Mouse (Mus musculus) liver, embryonic 16.5 days (tissue): ENCODE measurements around the gene Jchain. TPM values are rescaled to one million over a fixed set of nuclear protein-coding genes. Genes with fewer than 3 reads are reported as not detected.
A peak's percentile ranks its signal among the peaks of the same experiment; 100 is the strongest.

Experiments
- ATAC-seq: fragments of 200-750 bp; cut with Nextera tagmentation; 2 replicates; pipeline ENCODE4 v1.8.0; 2017; ENCODE audit warnings: low read depth, mild to moderate bottlenecking, moderate number of reproducible peaks, moderate library complexity
- H3K27ac ChIP-seq: fragments of 300-500 bp; sonication (generic); 2 replicates; pipeline ENCODE4 v1.5.1; 2014; ENCODE audit warnings: mild to moderate bottlenecking, low read length
- H3K27me3 ChIP-seq: fragments of 300-500 bp; sonication (generic); 2 replicates; pipeline ENCODE4 v1.6.1; 2014; ENCODE audit warnings: low read depth, low read length, mixed read lengths; ENCODE audit not compliant: control insufficient read depth, insufficient read depth
- H3K36me3 ChIP-seq: fragments of 300-500 bp; sonication (generic); 2 replicates; pipeline ENCODE4 v1.6.1; 2014; ENCODE audit warnings: mild to moderate bottlenecking; ENCODE audit not compliant: control insufficient read depth, insufficient read depth
- H3K4me1 ChIP-seq: fragments of 300-500 bp; sonication (generic); 2 replicates; pipeline ENCODE4 v1.6.1; 2014; ENCODE audit warnings: low read depth, low read length, mixed read lengths; ENCODE audit not compliant: control insufficient read depth
- H3K4me2 ChIP-seq: fragments of 300-500 bp; sonication (generic); 2 replicates; pipeline ENCODE4 v1.6.1; 2014; ENCODE audit warnings: low read depth, low read length, mixed read lengths
- H3K4me3 ChIP-seq: fragments of 300-500 bp; sonication (generic); 2 replicates; pipeline ENCODE4 v1.5.1; 2014; ENCODE audit warnings: low read depth, mild to moderate bottlenecking, low read length
- H3K9ac ChIP-seq: fragments of 300-500 bp; sonication (generic); 2 replicates; pipeline ENCODE4 v1.6.1; 2014; ENCODE audit warnings: low read depth, low read length
- H3K9me3 ChIP-seq: fragments of 300-500 bp; sonication (generic); replicated peaks from 2 replicates; pipeline ENCODE4 v1.6.1; 2016; ENCODE audit warnings: low read length; ENCODE audit not compliant: control insufficient read depth
- WGBS: fragments of 180-500 bp; shearing (Covaris S2); extraction: QIAGEN DNeasy Blood & Tissue Kit; methylation state at CpG from one replicate; pipeline ENCODE4 v1.1.7; 2014; ENCODE audit not compliant: insufficient replicate concordance; 5-methylcytosine and 5-hydroxymethylcytosine counted together
- polyA plus RNA-seq: library from polyadenylated mRNA; unstranded; fragments of >200 nt; fragmentation: Nextera tagmentation; extraction: Ambion mirVana; gene quantifications from 2 replicates; pipeline ENCODE4 v1.2.1, GENCODE M21; 2015

Gene Jchain
- polyA plus RNA-seq, result 0.06 and 0.08 TPM in 2 replicates

DNA sequence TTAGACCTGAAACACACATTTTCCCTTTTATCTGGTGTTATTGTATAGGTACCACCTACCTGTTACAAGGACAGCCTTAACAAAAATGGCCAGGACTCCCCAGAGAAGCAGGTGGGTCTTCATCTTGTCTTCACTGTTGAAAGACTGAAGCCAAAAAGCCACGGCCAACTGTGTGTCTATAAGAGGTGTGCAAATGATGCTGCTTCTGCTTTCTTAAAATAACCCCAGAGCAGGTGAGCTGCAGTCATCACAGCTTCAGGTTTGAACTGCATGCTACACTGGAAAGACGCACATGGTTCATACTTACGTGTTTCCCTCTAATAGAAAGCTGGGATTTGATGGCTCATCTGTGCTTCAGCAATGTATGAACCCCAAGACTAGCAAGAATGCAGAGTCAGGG lies at the start of gene Jchain:
TSS of gene Jchain (minus strand) at position 235 of the 400 bp plus-strand sequence.
- H3K9ac ChIP-seq, result no peak within 1 kb of the TSS
- no peak within 1 kb of the TSS for H3K4me2 ChIP-seq
- H3K36me3 ChIP-seq, result no peaks in the 10 kb centered on the region
- H3K4me1 ChIP-seq, result no peaks in the 10 kb centered on the region
- no peak within 1 kb of the TSS for H3K4me3 ChIP-seq
- no peak for ATAC-seq
- H3K9me3 ChIP-seq, result no peaks in the 10 kb centered on the region
- 63% methylated on average over 3 of the region's 3 CpGs for WGBS
- H3K27ac ChIP-seq, result no peak within 1 kb of the TSS
- no peaks in the 10 kb centered on the region for H3K27me3 ChIP-seq

DNA sequence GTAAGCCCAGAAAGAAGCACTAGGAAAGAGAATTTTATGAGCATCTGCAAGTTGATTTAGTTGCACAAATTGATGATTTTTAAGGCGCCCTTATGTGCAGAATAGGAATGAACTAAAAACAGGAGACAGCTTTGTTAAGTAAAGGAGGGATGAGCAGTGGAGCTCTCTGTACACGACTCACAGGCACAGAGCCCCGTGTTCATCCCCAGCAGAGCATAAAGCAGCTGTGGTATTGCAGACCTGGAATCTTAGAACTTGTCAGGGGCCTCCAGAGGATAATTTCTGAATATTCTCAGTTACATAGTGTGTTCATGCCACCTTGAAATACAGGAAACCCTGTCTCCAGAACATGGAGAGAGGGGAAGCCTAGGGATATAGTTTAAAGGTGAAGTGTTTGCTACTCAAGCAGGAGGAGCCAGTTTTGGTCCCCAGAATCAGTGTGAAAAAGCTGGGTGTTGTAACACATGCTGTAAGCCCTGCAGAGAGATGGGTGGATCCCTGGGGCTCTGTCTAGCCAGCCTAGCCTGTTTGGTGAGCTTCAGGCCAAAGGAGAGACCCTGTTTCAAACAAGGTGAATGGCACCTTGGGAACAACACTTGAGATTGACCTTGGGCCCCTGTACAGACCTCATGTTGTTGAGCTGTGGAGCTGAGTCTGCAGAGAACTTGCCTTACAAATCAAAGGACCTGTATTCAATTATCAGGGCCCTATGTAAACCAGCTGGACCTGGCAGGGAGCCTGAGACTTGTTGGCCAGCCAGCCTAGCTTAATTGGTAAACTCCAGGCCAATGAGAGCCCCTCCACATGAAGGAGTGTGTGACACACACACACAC lies 48.0 kb upstream of the Jchain start:
- Histone ChIP-seq H3K9ac (no peak overlapping the region), H3K27me3 (no peaks in the 10 kb centered on the region), H3K36me3 (no peaks in the 10 kb centered on the region), H3K4me1 (no peaks in the 10 kb centered on the region), H3K4me2 (no peak overlapping the region), H3K27ac (no peak overlapping the region), H3K4me3 (no peak overlapping the region), H3K9me3 (no peaks in the 10 kb centered on the region)
- ATAC-seq, result no peak
- WGBS, result 50% methylated on average over 3 of the region's 3 CpGs

DNA sequence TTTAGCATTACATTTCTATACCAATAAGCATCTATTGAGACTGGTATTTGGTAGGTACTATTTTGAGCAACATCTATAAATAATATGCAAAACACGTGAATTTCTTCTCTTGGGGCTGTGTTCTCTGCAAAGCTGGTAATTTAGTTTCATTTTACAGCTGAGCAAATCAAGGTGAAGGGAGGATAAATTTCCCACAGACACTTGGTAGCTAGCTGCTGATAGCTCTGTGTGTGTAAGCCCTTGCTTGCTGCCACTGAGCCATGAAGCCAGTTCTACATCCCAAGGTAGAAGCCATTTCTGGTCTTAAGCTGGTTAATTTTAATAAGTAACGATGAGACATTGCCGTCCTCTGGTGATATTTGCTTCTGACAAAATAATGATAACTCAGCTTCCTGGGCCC lies 47.1 kb upstream of the Jchain start:
- no peak overlapping the region for H3K9ac ChIP-seq
- H3K36me3 ChIP-seq, result no peaks in the 10 kb centered on the region
- H3K4me3 ChIP-seq, result no peak overlapping the region
- no peaks in the 10 kb centered on the region for H3K9me3 ChIP-seq
- no peak overlapping the region for H3K4me2 ChIP-seq
- no peak overlapping the region for H3K27ac ChIP-seq
- no peaks in the 10 kb centered on the region for H3K27me3 ChIP-seq
- no peak for ATAC-seq
- WGBS, result 69% methylated on average over 3 of the region's 3 CpGs
- H3K4me1 ChIP-seq, result no peaks in the 10 kb centered on the region

DNA sequence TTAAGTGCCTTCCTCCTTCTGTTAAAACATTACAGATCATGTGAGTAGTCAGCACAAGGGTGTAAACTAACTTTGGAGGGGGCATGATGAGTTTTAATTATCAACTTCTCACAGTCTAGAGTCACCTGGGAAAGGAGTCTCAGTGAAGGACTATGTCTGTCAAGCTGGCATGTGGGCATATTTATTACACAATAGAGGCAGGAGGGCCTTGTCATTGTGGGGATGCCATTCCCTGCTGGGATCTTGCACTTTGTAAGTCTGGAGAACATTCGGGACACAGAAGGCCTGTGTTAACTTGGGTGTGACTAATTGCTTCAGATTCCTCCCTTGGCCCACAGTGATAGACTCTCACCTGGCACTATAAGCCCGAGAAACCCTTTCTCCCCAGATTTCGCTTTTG lies 41.9 kb upstream of the Jchain start:
- Histone ChIP-seq H3K4me1 (peaks cover 9% of the 10 kb centered on the region), H3K9me3 (no peaks in the 10 kb centered on the region)
- WGBS, result 74% methylated on average over 3 of the region's 3 CpGs

DNA sequence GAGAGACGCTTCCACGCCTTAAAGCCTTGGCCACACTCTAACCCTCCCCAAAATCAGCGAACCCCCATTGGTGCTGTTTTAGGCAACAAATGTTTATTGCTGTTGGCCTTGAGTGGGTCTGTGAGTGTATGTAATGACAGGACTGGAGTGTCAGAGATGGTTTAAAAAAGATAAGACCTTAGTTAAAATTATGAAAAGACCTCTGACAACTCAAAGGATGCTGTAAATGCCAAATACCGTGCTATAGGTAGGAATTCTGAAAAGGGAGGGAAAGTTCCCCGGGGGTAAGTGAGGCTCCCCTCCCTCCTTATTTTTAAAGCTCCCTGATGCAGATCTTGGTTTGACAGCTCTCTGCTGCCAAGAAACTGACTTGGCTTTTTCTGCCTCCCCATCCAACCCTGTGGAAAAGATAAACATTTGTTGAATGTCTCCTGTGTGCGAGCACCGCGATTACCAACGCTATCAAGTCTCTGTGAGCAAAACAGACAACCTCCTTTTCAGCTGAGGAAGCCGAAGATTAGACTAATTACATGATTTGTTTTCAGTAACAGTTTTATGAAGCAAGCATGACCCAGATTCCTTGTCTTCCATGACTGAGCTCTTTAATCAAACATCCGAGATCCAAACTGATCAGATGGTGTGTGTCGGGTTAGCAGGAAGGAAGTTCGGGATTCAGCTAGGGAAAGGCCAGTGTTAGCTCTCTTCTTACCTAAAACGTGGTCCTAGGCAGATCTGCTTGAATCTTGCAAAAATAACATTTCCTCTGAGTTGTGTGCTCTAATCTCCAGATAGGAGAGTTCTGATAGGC lies 38.5 kb upstream of the Jchain start:
- 4% methylated on average over 14 of the region's 14 CpGs for WGBS
- no peaks in the 10 kb centered on the region for H3K36me3 ChIP-seq
- H3K4me1 ChIP-seq, result peaks cover 11% of the 10 kb centered on the region
- H3K27me3 ChIP-seq, result peaks cover 7% of the 10 kb centered on the region
- peak overlapping the region; percentile 69 for H3K9ac ChIP-seq
- H3K4me2 ChIP-seq, result peak overlapping the region; percentile 93
- H3K27ac ChIP-seq, result peak overlapping the region; percentile 85
- H3K4me3 ChIP-seq, result peak overlapping the region; percentile 73
- no peaks in the 10 kb centered on the region for H3K9me3 ChIP-seq
- no peak for ATAC-seq

More for the DNA sequence above, 41.9 kb upstream of the Jchain start:
- Histone ChIP-seq H3K9ac (no peak overlapping the region), H3K27ac (no peak overlapping the region), H3K27me3 (peaks cover 2% of the 10 kb centered on the region), H3K36me3 (no peaks in the 10 kb centered on the region), H3K4me3 (no peak overlapping the region), H3K4me2 (no peak overlapping the region)
- ATAC-seq, result no peak

DNA sequence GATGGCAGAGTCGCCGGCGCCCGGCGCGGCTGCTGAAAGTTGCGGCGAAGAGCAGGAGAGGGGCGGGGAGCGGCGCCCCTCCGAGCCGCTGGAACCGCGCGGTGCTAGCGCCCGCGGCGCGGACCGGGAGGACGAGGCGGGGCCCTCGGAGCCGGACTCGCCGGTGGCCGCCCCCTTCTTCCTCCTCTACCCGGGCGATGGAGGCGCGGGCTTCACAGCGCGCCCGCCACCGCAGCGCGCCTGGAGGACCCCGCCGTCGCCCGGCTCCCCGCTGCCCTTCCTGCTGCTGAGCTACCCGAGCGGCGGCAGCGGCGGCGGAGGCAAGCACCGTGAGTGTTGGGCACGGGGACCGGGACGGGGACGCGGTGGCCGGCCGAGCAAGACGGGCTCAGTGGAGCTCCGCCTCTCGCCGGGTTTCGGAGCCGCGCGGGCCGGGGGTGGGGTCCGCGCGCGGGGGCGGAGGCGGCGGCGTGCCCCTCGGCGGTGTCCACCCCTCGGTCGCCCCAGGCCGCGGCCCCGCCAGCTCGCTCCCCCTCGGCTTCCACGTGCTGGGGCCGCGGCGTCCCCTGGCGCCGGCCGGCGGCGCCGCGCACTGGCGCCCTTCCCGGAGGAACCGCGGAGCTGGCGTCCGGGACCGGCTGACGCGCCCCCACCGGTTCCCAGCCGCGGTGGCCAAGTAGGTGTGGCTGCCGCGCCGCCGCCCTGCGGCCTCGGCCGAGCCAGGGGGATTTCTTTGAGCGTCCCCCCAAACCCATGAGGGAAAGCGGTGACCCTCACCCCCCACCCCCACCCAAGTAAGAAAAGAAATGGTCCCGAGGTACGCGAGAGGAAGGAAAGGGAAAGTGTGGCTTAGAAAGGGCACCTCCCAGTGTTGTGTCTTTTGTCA lies 37.7 kb upstream of the Jchain start:
- Histone ChIP-seq H3K27ac (peak overlapping the region; percentile 85), H3K4me2 (peak overlapping the region; percentile 93), H3K27me3 (peaks cover 7% of the 10 kb centered on the region), H3K9me3 (no peaks in the 10 kb centered on the region), H3K36me3 (no peaks in the 10 kb centered on the region), H3K9ac (peak overlapping the region; percentile 69), H3K4me1 (peaks cover 11% of the 10 kb centered on the region), H3K4me3 (peak overlapping the region; percentile 73)
- under 1% methylated on average over 79 of the region's 119 CpGs for WGBS
- peak; percentile 66 for ATAC-seq

DNA sequence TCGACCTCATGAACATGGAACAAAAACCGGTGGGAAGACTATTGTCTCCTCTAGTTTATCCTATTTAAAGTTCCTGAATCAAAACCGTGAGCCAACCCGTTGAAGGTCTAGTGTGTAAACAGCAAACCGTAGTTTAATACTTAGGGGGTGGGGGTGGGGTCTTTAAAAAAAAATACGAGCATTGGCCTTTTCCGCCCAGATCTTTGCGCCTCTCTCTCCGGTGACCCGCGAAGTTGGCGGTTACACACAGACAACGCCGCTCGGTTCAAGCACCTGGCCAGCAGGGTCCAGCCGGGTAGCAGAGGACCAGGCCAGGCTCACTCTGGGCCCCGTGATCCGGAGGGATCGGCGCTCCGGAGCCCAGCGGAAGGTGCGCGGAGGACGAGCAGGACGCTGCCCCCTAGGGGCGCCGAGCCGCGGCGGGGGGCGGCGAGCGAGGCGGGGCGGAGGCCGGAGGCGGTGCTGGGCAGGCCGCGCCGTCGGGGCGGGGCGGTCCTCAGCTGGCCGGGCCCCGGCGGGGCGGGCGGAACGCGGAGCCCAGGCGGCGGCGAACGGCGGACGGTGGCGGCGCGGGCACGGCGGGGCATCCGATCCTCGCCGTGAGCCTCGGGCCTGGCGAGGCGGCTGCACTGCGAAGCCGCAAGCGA lies 36.9 kb upstream of the Jchain start, which contains the start of gene Rufy3:
TSS of gene Rufy3 (plus strand) at position 540 of the 647 bp plus-strand sequence.
- WGBS, result under 1% methylated on average over 60 of the region's 71 CpGs
- Histone ChIP-seq H3K4me3 (peak within 1 kb of the TSS; percentile 73), H3K9ac (peak within 1 kb of the TSS; percentile 69), H3K27me3 (peaks cover 7% of the 10 kb centered on the region), H3K4me1 (peaks cover 11% of the 10 kb centered on the region), H3K4me2 (peak within 1 kb of the TSS; percentile 93), H3K36me3 (no peaks in the 10 kb centered on the region), H3K9me3 (no peaks in the 10 kb centered on the region), H3K27ac (peak within 1 kb of the TSS; percentile 85)
- ATAC-seq, result peak; percentile 93
